Mouse (Mus musculus) olfactory bulb, adult 2 months (tissue): ENCODE data around the gene Gm13305.
"Not testable (repeated sequence)": the region's sequence is repeated elsewhere in the genome, so short reads cannot be mapped to it uniquely, and the experiment has no call there.

Experiments
- CTCF ChIP-seq: fragments of 200-500 bp; IDR thresholded peaks from 2 replicates; pipeline ENCODE4 v1.5.1; 2012; ENCODE audit warnings: low read depth, mild to moderate bottlenecking, low read length, moderate library complexity; ENCODE audit not compliant: insufficient read depth
- POLR2A ChIP-seq: fragments of 200-500 bp; IDR thresholded peaks from 2 replicates; pipeline ENCODE4 v1.6.1; 2012; ENCODE audit warnings: mild to moderate bottlenecking, low read depth, low read length, moderate library complexity; ENCODE audit not compliant: insufficient read depth

DNA sequence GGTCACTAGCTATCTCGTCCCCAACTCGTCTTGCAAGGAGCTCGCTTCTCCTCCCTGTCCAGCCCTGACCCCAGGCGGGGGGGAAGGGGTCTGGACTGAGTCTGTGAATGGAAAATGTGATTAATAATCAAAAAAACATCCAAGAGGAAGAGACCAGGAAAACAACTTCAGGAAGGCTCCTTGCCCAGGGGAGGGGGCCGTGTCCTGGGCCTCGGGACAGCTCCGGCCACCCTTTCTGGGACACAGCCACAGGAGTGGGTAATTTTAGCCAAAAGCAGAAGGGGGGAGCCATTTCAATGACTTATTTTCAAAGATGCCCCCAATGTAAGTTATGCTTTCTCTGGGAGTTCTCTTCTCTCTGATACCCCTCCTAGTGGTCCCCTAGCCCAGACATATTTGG, at the start of gene Gm13305:
- not testable (repeated sequence) for TF ChIP-seq CTCF, POLR2A
